Mouse (Mus musculus): ENCODE data around the gene Exd1. TPM values are rescaled to one million over a fixed set of nuclear protein-coding genes. Genes with fewer than 3 reads are reported as not detected.

The Exd1 gene
- polyA plus RNA-seq, 1 experiment from 2014 or later, result 0.42 TPM

GRCm38 (mm10) chr2:119486488-119486887 is 60.9 kb downstream of the Exd1 start:
- Histone ChIP-seq H3K4me3 (replicated peaks) (no peak overlapping the region), H3K9me3 (no peaks in the 10 kb centered on the region), H3K4me2 (no peak overlapping the region), H3K4me1 (no peaks in the 10 kb centered on the region), H3K27ac (no peak overlapping the region), H3K27me3 (replicated peaks) (no peaks in the 10 kb centered on the region), H3K9ac (no peak overlapping the region), H3K36me3 (no peaks in the 10 kb centered on the region)
- 19% methylated on average over 4 of the region's 4 CpGs for WGBS
- ATAC-seq (ENCODE audit: insufficient read depth, low FRiP score, low read depth), result no peak

GRCm38 (mm10) chr2:119482307-119482706 is 65.1 kb downstream of the Exd1 start:
- no peak overlapping the region for H3K4me2 ChIP-seq
- H3K4me3 ChIP-seq (replicated peaks), result no peak overlapping the region
- H3K9me3 ChIP-seq, result no peaks in the 10 kb centered on the region
- H3K9ac ChIP-seq, result no peak overlapping the region
- no peaks in the 10 kb centered on the region for H3K4me1 ChIP-seq
- ATAC-seq (ENCODE audit: insufficient read depth, low FRiP score, low read depth), result no peak
- WGBS, result 81% methylated on average over 1 of the region's 1 CpGs
- no peaks in the 10 kb centered on the region for H3K27me3 ChIP-seq (replicated peaks)
- H3K27ac ChIP-seq, result no peak overlapping the region
- H3K36me3 ChIP-seq, result no peaks in the 10 kb centered on the region

- Histone ChIP-seq H3K36me3 (no peaks in the 10 kb centered on the region), H3K9ac (peak overlapping the region; percentile 80; the same call in 1 of the 2 replicates), H3K27ac (peak overlapping the region; percentile 97), H3K4me1 (0 out of 2 replicates have a peak, but pooled peaks cover 6% of the 10 kb centered on the region), H3K4me2 (peak overlapping the region; percentile 54), H3K27me3 (replicated peaks) (no peaks in the 10 kb centered on the region), H3K9me3 (no peaks in the 10 kb centered on the region), H3K4me3 (replicated peaks) (peak overlapping the region; percentile 95)
- 10% methylated on average over 9 of the region's 9 CpGs for WGBS
- ATAC-seq (ENCODE audit: insufficient read depth, low FRiP score, low read depth), result no peak
Observed at GRCm38 (mm10) chr2:119478397-119478749, 69.1 kb downstream of the Exd1 start.

- Histone ChIP-seq H3K36me3 (no peaks in the 10 kb centered on the region), H3K4me1 (0 out of 2 replicates have a peak, but pooled peaks cover 6% of the 10 kb centered on the region), H3K27me3 (replicated peaks) (no peaks in the 10 kb centered on the region), H3K9ac (peak within 1 kb of the TSS; percentile 94), H3K4me3 (replicated peaks) (peak within 1 kb of the TSS; percentile 95), H3K9me3 (no peaks in the 10 kb centered on the region), H3K4me2 (peak within 1 kb of the TSS; percentile 74), H3K27ac (peak within 1 kb of the TSS; percentile 98)
- ATAC-seq (ENCODE audit: insufficient read depth, low FRiP score, low read depth), result peak; percentile 96
- under 1% methylated on average over 57 of the region's 72 CpGs for WGBS
Observed at GRCm38 (mm10) chr2:119477571-119478396, 69.6 kb downstream of the Exd1 start, which contains the start of gene Ino80. Ino80 (minus strand) TSS chr2:119477687.

- H3K36me3 ChIP-seq, result no peaks in the 10 kb centered on the region
- H3K9me3 ChIP-seq, result no peaks in the 10 kb centered on the region
- H3K4me2 ChIP-seq, result peak overlapping the region; percentile 74
- H3K4me1 ChIP-seq, result 0 out of 2 replicates have a peak, but pooled peaks cover 6% of the 10 kb centered on the region
- WGBS, result under 1% methylated on average over 40 of the region's 44 CpGs
- H3K27me3 ChIP-seq (replicated peaks), result no peaks in the 10 kb centered on the region
- peak; percentile 37 for ATAC-seq (ENCODE audit: insufficient read depth, low FRiP score, low read depth)
- H3K27ac ChIP-seq, result peak overlapping the region; percentile 98
- peak overlapping the region; percentile 95 for H3K4me3 ChIP-seq (replicated peaks)
- H3K9ac ChIP-seq, result peak overlapping the region; percentile 94
Observed at GRCm38 (mm10) chr2:119476621-119477391, 70.6 kb downstream of the Exd1 start.

- Histone ChIP-seq H3K4me1 (0 out of 2 replicates have a peak, but pooled peaks cover 6% of the 10 kb centered on the region), H3K27me3 (replicated peaks) (no peaks in the 10 kb centered on the region)
- ATAC-seq (ENCODE audit: insufficient read depth, low FRiP score, low read depth), result no peak
Observed at GRCm38 (mm10) chr2:119476166-119476565, 71.3 kb downstream of the Exd1 start.

More at GRCm38 (mm10) chr2:119476166-119476565, 71.3 kb downstream of the Exd1 start:
- Histone ChIP-seq H3K27ac (peak overlapping the region; percentile 98), H3K4me2 (peak overlapping the region; percentile 74), H3K4me3 (replicated peaks) (peak overlapping the region; percentile 95), H3K9me3 (no peaks in the 10 kb centered on the region), H3K36me3 (no peaks in the 10 kb centered on the region), H3K9ac (peak overlapping the region; percentile 94; the same call in 1 of the 2 replicates)
- 13% methylated on average over 7 of the region's 7 CpGs for WGBS

Other genes starting within 250 kb of the Exd1 start
- 7.0 and 8.7 TPM in 2 replicates for gene Dll4, start 221.8 kb downstream of the Exd1 start, polyA plus RNA-seq (2015; fragmentation: Nextera tagmentation; extraction: Ambion mirVana)
- 1.6 TPM in 2 replicates for gene Chac1, start 196.4 kb downstream of the Exd1 start, polyA plus RNA-seq (2015; fragmentation: Nextera tagmentation; extraction: Ambion mirVana)
- 4.0 and 4.2 TPM in 2 replicates for gene Ino80, start 69.9 kb downstream of the Exd1 start, polyA plus RNA-seq (2015; fragmentation: Nextera tagmentation; extraction: Ambion mirVana)
- 68.1 and 73.6 TPM in 2 replicates for gene Chp1, start 70 bp upstream of the Exd1 start, polyA plus RNA-seq (2015; fragmentation: Nextera tagmentation; extraction: Ambion mirVana)
- 68.5 and 69.7 TPM in 2 replicates for gene Nusap1, start 70.7 kb upstream of the Exd1 start, polyA plus RNA-seq (2015; fragmentation: Nextera tagmentation; extraction: Ambion mirVana)
- gene Oip5, start 70.8 kb upstream of the Exd1 start, polyA plus RNA-seq (2015; fragmentation: Nextera tagmentation; extraction: Ambion mirVana), result 24.2 and 27.1 TPM in 2 replicates
- gene Ndufaf1, start 115.2 kb upstream of the Exd1 start, polyA plus RNA-seq (2015; fragmentation: Nextera tagmentation; extraction: Ambion mirVana), result 43.0 and 46.3 TPM in 2 replicates
- gene Rtf1, start 127.4 kb upstream of the Exd1 start, polyA plus RNA-seq (2015; fragmentation: Nextera tagmentation; extraction: Ambion mirVana), result 35.8 and 47.4 TPM in 2 replicates
- gene Itpka, start 194.7 kb upstream of the Exd1 start, polyA plus RNA-seq (2015; fragmentation: Nextera tagmentation; extraction: Ambion mirVana), result 9.8 and 10.2 TPM in 2 replicates
- gene Ltk, start 212.8 kb upstream of the Exd1 start, polyA plus RNA-seq (2015; fragmentation: Nextera tagmentation; extraction: Ambion mirVana), result 2.1 and 2.7 TPM in 2 replicates
- gene Rpap1, start 239.9 kb upstream of the Exd1 start, polyA plus RNA-seq (2015; fragmentation: Nextera tagmentation; extraction: Ambion mirVana), result 25.3 and 29.5 TPM in 2 replicates